Mouse (Mus musculus) retina, adult 2 months (tissue): ENCODE results near the gene Sfxn5.

Experiments used
- DNase-seq: peaks from one replicate; pipeline ENCODE4 v3.0.0-alpha.2; 2012; ENCODE audit warnings: low read depth, low spot score

The Sfxn5 gene

GRCm38 (mm10) chr6:85193381-85194318 is 139.6 kb downstream of the Sfxn5 start:
- no peak for DNase-seq

DNA sequence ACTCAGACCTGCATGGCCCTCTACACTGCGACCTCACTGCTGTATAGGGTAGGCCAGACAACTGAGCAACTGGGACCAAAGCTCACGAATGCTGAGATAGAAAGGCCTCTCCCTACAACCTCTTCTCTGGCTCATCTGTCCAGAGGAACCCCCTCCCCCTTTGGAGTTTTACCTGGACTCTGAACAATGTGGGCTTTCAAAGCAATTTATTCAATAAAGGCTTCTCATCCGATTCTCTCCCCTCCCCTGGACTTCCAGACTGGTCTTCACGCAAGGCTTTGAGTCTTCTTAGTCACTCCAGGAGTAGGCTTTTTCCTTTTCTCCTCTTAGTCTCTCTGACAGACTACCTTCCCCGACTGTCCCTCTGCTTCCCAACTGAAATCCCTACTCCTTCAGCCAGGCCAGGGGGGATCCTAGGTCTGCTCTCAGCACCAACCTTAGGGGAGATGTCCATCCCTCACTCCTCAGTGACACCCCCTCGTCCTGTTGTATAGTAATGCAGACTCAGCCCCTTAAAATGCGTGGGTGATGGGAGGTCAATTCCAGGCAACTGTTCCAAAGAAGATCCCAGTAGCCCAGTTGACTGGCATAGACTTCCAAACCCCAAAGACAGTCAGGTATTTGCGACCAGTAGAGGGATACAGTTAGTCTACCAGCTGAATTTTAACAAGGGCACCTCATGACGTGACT is 141.3 kb downstream of the Sfxn5 start:
- no peak for DNase-seq

DNA sequence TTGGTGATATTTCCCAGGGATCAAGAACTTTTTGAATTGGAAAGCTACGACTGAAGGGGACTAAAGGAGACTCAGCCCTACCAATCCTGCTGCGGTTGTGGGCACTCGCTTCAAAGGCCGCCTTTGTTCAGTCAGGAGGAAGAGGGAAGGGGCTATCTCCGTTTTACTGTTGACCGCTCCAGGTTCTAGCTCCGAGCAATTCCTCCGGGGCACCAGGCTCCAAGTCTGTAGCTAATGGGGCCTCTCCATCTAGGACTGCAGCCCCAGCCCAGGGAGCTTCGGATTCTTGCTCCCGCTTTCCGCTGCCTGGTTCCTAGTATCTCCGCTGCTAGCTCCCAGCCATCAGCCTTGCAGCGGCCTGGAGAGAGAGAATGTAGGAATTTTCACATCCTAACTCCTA is 142.6 kb downstream of the Sfxn5 start:
- no peak for DNase-seq

DNA sequence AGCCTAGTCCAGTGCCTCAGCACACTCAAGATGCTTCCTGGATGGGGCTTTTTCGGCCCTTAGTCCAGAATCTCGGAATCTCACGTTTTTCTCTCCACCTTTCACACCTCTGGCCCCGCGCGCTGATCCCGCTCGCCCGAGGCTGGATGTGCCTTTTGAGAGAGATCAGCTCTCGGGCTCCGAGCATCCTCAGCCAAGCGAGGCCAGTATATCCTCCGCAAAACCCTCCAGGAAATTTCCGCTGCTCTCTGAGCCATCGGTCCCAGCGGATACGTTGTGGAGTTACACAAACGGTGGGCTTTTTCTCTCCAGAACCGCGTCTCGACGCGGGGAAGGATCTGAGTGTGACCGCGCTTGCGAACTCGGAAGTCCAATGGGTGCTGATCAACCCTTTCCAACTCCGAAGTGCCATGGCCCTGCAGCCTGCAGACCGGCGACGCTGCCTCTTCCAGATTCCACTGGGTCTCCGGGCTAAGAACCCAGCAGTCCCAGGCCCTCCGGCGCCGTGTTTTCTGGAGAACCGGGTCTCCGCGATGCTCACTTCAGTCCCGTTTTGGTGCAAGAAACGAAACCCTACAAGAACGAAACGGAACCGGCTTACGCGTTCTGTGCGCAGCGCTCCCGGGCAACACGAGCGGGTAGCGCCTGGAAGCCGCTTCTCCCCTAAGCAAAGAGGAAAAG is 143.2 kb downstream of the Sfxn5 start:
- no peak for DNase-seq

GRCm38 (mm10) chr6:85189361-85189760 is 143.9 kb downstream of the Sfxn5 start:
- DNase-seq: no peak

DNA sequence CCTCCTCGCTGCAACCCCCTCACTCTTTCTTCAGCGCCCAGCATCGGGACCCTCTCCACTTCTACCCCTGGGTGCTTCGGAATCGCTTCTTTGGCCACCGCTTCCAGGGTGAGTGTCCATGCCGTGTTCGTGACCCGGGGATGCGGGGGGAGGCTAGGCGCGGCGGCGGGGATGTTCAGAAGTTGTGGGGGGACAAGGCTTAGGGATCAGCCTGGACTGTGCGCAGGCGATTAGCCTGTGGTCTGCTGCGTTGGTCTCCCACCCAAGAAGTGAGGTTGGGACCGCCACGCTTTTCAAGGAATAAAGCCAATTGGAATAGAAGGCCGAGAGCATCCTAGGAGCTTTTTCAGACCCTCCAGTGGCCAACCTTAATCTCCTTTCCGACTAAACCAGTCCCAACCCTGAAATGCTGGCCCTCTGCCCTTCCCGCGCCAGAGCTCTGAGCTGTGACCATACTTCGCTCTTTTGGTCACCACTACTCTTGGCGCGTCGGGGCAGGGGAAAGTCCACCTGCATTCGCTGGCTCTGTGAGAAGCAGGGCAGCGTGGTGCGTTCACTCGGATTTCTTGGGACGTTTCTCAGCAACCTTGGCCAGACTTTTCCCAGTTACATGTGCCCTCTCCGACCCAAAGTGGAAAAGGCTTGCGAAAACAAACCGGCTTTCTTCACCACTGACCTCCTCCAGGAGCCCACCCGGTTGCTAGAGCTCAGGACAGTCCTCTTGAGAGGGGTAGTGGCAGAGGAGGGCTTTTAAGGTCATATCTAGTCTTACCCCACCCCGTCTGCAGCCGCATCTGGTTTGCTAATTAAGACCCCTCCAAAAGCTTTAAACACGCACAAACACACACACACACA is 144.7 kb downstream of the Sfxn5 start:
- no peak for DNase-seq

DNA sequence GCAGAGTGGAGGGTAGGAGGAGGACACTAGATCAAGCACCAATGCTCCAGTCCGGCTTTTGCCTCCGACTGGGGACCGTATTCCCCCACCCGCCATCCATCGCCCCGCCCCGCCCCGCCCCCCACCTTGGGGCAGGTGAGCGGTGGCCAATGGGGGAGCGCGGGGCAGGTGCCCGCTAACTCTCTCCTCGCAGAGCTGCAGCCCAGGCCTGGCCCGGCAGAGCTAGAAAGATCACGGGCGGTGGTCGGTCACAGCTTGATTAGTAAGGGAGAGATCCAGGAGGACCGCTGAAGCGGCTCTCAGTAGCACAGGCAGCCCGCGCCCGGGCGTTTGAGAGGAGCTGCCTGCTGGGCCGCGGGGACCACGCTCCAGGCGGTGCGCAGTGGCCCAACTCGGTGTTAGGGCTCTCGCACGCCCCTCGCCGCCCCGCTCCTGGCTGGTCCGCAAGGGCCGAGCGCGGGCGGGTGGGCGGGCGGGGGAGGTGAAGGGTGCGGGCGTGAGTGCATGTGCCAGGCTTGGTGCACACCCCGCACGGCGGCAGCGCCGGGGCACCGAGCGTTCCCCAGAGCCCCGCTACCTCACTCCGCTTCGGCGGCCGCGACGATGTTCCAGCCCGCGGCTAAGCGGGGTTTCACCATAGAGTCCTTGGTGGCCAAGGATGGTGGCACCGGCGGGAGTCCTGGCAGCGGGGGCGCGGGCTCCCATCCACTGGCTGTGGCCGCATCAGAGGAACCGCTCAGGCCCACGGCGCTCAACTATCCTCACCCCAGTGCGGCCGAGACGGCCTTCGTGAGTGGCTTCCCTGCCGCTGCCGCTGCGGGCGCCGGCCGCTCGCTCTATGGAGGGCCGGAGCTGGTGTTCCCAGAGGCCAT is 145.6 kb downstream of the Sfxn5 start, which contains the start of gene Emx1:
Gene Emx1, plus strand, starts transcription at position 99 of the 872 bp plus-strand sequence.
- no peak for DNase-seq

DNA sequence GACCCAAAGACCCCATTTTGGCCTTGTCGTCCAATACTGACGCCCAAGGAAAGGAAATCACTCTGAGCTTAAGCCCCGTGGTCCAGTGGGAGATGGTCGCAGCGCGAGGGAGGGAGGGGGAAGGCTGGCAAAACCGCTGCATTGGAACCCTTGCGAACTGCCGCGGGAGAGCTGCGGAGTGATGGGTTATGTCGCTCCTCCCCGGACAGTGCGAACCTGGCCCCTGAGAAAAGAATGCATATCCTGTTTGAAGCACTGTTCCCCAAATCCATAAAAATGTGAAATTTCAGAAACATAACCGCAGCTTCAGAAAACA is 146.5 kb downstream of the Sfxn5 start:
- no peak for DNase-seq

DNA sequence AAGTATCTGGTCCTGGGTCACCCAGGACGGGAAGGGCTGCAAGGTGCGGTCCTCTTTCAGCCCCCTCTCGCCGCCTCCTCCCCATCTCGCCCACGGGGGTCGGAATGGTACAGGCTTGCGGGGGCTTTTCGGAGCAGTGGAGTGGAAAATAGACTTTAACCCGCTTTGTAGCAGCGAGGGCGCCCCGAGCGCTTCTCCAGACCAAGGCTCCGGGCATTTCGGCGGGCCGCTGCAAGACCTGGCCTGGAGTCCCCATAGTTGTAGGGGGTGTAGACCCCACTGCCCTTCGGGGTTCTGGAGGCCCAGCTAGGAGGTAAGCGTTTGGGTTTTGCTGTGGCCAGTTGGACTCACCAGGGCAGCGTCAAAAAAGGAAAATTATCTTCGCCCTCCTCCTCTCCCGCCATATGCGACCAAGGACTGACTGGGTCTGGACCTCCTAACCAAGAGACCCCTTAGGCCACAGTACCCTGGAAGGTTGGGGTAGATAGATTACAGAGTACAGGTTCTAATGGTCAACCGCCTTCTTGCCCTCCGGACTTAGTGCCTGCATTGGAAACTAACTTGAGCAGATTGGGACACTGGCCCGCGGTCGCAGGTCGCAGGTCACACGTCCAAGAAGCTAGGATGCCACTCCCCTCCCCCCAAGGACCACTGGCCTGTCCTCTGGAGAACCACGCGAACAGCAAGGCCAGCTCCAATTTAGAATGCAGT is 147.0 kb downstream of the Sfxn5 start:
- DNase-seq: no peak

GRCm38 (mm10) chr6:85183951-85184350 is 149.3 kb downstream of the Sfxn5 start:
- no peak for DNase-seq

DNA sequence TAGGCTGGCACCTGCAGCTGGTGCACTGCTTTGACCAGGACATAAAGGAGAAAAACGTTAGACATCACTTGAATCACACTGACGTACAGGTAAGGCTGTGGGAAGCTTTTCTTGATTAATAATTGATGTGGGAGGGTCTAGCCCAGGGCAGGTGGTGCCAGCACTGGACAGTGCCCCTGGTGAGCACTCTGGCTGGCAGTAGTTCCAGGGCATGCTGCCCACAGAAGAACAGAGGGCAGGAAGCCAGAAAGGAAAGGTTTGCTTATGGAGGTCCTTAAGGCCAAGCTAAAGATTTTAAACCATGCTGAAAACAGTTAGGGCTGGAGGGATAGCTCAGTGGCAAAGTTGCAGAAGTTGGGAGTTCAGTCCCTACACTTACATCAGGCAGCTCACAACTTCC is 153.2 kb downstream of the Sfxn5 start:
- DNase-seq: no peak

DNA sequence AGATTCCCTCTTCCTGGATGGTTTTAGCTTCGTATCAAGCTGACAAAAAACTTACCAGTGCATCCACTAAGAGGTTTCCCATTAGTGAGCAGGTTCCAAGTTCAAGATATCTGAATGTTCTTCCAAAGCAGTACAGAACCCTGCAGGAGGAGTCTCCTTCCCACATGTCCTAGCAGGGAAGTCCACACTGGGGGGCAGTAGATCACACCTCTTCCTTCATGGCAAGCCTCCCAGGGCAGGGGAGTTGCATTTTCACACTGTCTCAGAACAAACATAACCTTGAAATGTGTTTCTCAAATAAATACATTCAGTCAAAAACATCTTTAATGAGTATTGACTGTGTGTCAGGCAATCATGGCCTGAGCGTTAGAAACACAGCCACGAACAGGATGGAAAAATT is 153.7 kb downstream of the Sfxn5 start:
- DNase-seq: no peak

GRCm38 (mm10) chr6:85165440-85165921 is 167.7 kb downstream of the Sfxn5 start:
- DNase-seq: no peak
